Mouse (Mus musculus) left cerebral cortex, adult 8-10 months (tissue): Measurements from ENCODE around the gene Asdurf. TPM values are rescaled to one million over a fixed set of nuclear protein-coding genes. Genes with fewer than 3 reads are reported as not detected.

Source experiments
- total RNA-seq, 4 experiments: library from RNA; stranded (reverse); gene quantifications; 2 replicates each; pipeline ENCODE4 v1.2.4; 2022

The Asdurf gene
- total RNA-seq, 4 experiments from 2014 or later = 1.7 TPM; not detected in 3

Other genes with a start within 250 kb of the Asdurf start
- not detected for gene 1700019A02Rik, start 165.0 kb downstream of the Asdurf start, total RNA-seq
- gene Pms1, start 55.6 kb downstream of the Asdurf start, total RNA-seq = 10 to 100 TPM; 38.2 to 50.3 (median 39.8) TPM
- gene Ormdl1, start 55.5 kb downstream of the Asdurf start, total RNA-seq = 1 to 10 TPM; 6.4 to 9.4 (median 8.8) TPM
- 1 to 10 TPM in 1 of 4 experiments, not detected in 3; 3.5 TPM for gene Gm28778, start 55.5 kb downstream of the Asdurf start, total RNA-seq
- gene Osgepl1, start 39.0 kb downstream of the Asdurf start, total RNA-seq = 10 to 100 TPM; 19.1 to 24.3 (median 22.5) TPM
- under 1 TPM in 1 of 4 experiments, not detected in 3; 0.20 TPM for gene Gm28551, start within 50 bp of the Asdurf start, total RNA-seq
- 10 to 100 TPM; 23.3 to 25.8 (median 25.2) TPM for gene Asnsd1, start 133 bp upstream of the Asdurf start, total RNA-seq